Mouse (Mus musculus) forebrain, embryonic 12.5 days (tissue): ENCODE results near the gene Cdc7. TPM values are rescaled to one million over a fixed set of nuclear protein-coding genes. Genes with fewer than 3 reads are reported as not detected.

Experiments used
- ATAC-seq: fragments of 200-750 bp; cut with Nextera tagmentation; 2 replicates; pipeline ENCODE4 v1.8.0; 2017; ENCODE audit warnings: moderate TSS enrichment; ENCODE audit not compliant: low FRiP score
- H3K27ac ChIP-seq: fragments of 300-500 bp; sonication (generic); 2 replicates; pipeline ENCODE4 v1.5.1; 2016; ENCODE audit warnings: mild to moderate bottlenecking
- H3K27me3 ChIP-seq: fragments of 300-500 bp; sonication (generic); 2 replicates; pipeline ENCODE4 v1.6.1; 2016; ENCODE audit warnings: mild to moderate bottlenecking
- H3K36me3 ChIP-seq: fragments of 300-500 bp; sonication (generic); replicated peaks from 2 replicates; pipeline ENCODE4 v1.6.1; 2016; ENCODE audit warnings: mild to moderate bottlenecking
- H3K4me1 ChIP-seq: fragments of 300-500 bp; sonication (generic); 2 replicates; pipeline ENCODE4 v1.6.1; 2016
- H3K4me2 ChIP-seq: fragments of 300-500 bp; sonication (generic); 2 replicates; pipeline ENCODE4 v1.6.1; 2016; ENCODE audit warnings: mild to moderate bottlenecking, moderate library complexity
- H3K4me3 ChIP-seq: fragments of 300-500 bp; sonication (generic); replicated peaks from 2 replicates; pipeline ENCODE4 v1.5.1; 2016; ENCODE audit warnings: mild to moderate bottlenecking
- H3K9ac ChIP-seq: fragments of 300-500 bp; sonication (generic); 2 replicates; pipeline ENCODE4 v1.6.1; 2016; ENCODE audit warnings: mild to moderate bottlenecking
- H3K9me3 ChIP-seq: fragments of 300-500 bp; sonication (generic); 2 replicates; pipeline ENCODE4 v1.6.1; 2016
- WGBS: fragments of 180-500 bp; shearing (Covaris S2); methylation state at CpG from one replicate; pipeline ENCODE4 v1.1.7; 2016; 5-methylcytosine and 5-hydroxymethylcytosine counted together
- polyA plus RNA-seq: library from polyadenylated mRNA; unstranded; fragments of >200 nt; fragmentation: Nextera tagmentation; extraction: Ambion mirVana; gene quantifications from 2 replicates; pipeline ENCODE4 v1.2.1, GENCODE M21; 2016

The Cdc7 gene
- polyA plus RNA-seq, 1 experiment from 2014 or later = 52.1 TPM

- no peak overlapping the region for H3K4me2 ChIP-seq
- no peaks in the 10 kb centered on the region for H3K9me3 ChIP-seq
- no peaks in the 10 kb centered on the region for H3K4me1 ChIP-seq
- 93% methylated on average over 10 of the region's 10 CpGs for WGBS
- no peaks in the 10 kb centered on the region for H3K27me3 ChIP-seq
- H3K36me3 ChIP-seq = no peaks in the 10 kb centered on the region
- no peak for ATAC-seq
- H3K27ac ChIP-seq = no peak overlapping the region
- no peak overlapping the region for H3K9ac ChIP-seq
- H3K4me3 ChIP-seq = no peak overlapping the region
These were observed 66.7 kb downstream of the Cdc7 start for GRCm38 (mm10) chr5:107030821-107031220.

Other genes starting within 250 kb of the Cdc7 start
- 5.9 and 6.8 TPM in 2 replicates for gene Hfm1, start 38.0 kb upstream of the Cdc7 start, polyA plus RNA-seq